Mouse (Mus musculus) forebrain, embryonic 14.5 days (tissue): Measurements from ENCODE around the gene Ankrd65. TPM values are rescaled to one million over a fixed set of nuclear protein-coding genes. Genes with fewer than 3 reads are reported as not detected.

Experiments used
- ATAC-seq: fragments of 200-750 bp; cut with Nextera tagmentation; 2 replicates; pipeline ENCODE4 v1.8.0; 2017; ENCODE audit warnings: mild to moderate bottlenecking, moderate library complexity
- DNase-seq: peaks from one replicate; pipeline ENCODE4 v3.0.0-alpha.2; 2015; ENCODE audit warnings: low spot score
- H3K27ac ChIP-seq: fragments of 300-500 bp; sonication (generic); 2 replicates; pipeline ENCODE4 v1.5.1; 2014; ENCODE audit warnings: low read depth, mild to moderate bottlenecking, control low read depth, low read length, moderate library complexity
- H3K27me3 ChIP-seq: fragments of 300-500 bp; sonication (generic); replicated peaks from 2 replicates; pipeline ENCODE4 v1.6.1; 2014; ENCODE audit warnings: low read length, control low read depth, mixed read lengths; ENCODE audit not compliant: control insufficient read depth, insufficient read depth
- H3K36me3 ChIP-seq: fragments of 300-500 bp; sonication (generic); 2 replicates; pipeline ENCODE4 v1.6.1; 2014; ENCODE audit warnings: low read length, control low read depth; ENCODE audit not compliant: control insufficient read depth, insufficient read depth
- H3K4me1 ChIP-seq: fragments of 300-500 bp; sonication (generic); 2 replicates; pipeline ENCODE4 v1.6.1; 2014; ENCODE audit warnings: antibody characterized with exemption, low read length, control low read depth; ENCODE audit not compliant: control insufficient read depth, insufficient read depth
- H3K4me2 ChIP-seq: fragments of 300-500 bp; sonication (generic); 2 replicates; pipeline ENCODE4 v1.6.1; 2014; ENCODE audit warnings: mild to moderate bottlenecking, control low read depth, low read length
- H3K4me3 ChIP-seq: fragments of 300-500 bp; sonication (generic); 2 replicates; pipeline ENCODE4 v1.5.1; 2014; ENCODE audit warnings: low read depth, low read length, control low read depth
- H3K9ac ChIP-seq: fragments of 300-500 bp; sonication (generic); 2 replicates; pipeline ENCODE4 v1.6.1; 2014; ENCODE audit warnings: mild to moderate bottlenecking, low read length, control low read depth, moderate library complexity
- H3K9me3 ChIP-seq: fragments of 300-500 bp; sonication (generic); replicated peaks from 2 replicates; pipeline ENCODE4 v1.6.1; 2016; ENCODE audit warnings: low read length, control low read depth, mixed read lengths; ENCODE audit not compliant: control insufficient read depth
- WGBS: fragments of 180-500 bp; shearing (Covaris S2); extraction: QIAGEN DNeasy Blood & Tissue Kit; methylation state at CpG from one replicate; pipeline ENCODE4 v1.1.7; 2014; 5-methylcytosine and 5-hydroxymethylcytosine counted together
- polyA plus RNA-seq: library from polyadenylated mRNA; unstranded; fragments of >200 nt; fragmentation: Nextera tagmentation; extraction: Ambion mirVana; gene quantifications from 2 replicates; pipeline ENCODE4 v1.2.1, GENCODE M21; 2014

Gene Ankrd65
- polyA plus RNA-seq, 1 experiment from 2014 or later = not detected

DNA sequence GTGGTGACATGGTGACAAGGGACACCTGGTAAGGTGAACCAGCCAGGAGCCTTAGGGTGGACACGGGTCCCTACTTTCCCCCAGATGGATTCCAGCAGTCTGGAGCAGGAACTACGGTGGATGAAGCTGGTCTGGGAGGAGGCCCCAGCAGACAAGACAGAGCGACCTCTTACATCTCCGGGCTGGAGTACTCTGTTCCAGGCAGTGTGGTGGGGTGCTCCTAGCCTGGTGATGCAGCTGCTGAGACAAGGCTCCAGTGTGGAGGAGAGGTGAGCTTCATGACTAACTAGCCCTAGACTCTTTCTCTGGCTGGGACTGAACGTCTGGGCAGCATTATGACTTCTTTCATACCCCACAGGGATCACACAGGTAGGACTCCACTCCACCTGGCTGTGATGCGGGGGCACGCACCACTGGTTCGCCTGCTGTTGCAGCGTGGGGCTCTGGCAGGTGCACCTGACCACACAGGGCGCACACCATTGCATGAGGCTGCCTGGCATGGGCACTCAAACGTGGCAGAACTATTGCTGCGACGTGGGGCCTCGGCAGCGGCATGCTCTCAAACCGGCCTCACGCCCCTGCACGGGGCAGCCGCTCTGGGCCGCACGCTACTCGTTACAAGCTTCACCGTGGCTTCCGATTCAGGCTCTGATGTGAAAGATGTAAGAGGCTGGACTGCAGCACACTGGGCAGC lies 1.1 kb downstream of the Ankrd65 start:
- Histone ChIP-seq H3K4me2 (no peak overlapping the region), H3K36me3 (no peaks in the 10 kb centered on the region), H3K9ac (no peak overlapping the region), H3K27ac (no peak overlapping the region), H3K27me3 (no peaks in the 10 kb centered on the region), H3K4me3 (no peak overlapping the region), H3K9me3 (no peaks in the 10 kb centered on the region), H3K4me1 (no peaks in the 10 kb centered on the region)
- DNase-seq = no peak
- 76% methylated on average over 24 of the region's 24 CpGs for WGBS
- ATAC-seq = no peak

DNA sequence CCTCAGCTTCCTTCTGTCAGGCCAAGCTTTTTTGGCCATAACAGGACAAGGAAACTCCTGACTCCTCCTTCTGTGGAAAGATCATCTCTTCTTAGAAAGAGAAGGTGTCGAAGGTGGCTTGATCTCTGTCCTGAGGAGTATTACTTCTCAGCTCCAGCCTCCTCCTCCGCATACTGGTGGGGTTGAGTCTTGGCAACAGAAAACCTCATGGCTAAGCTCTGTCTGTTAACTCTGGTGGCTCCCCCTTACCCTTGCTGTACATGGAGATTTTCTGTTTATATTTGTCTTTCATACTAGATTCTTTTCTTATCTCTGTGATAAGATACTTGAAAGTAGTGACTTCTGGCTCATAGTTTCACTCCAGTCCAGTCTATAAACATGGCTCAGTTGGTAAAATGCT lies 3.5 kb downstream of the Ankrd65 start:
- Histone ChIP-seq H3K9ac (no peak overlapping the region), H3K9me3 (no peaks in the 10 kb centered on the region), H3K27me3 (no peaks in the 10 kb centered on the region), H3K4me1 (no peaks in the 10 kb centered on the region), H3K36me3 (no peaks in the 10 kb centered on the region), H3K4me3 (no peak overlapping the region), H3K27ac (no peak overlapping the region), H3K4me2 (no peak overlapping the region)
- ATAC-seq (no peak), DNase-seq (no peak)
- WGBS = 86% methylated on average over 2 of the region's 2 CpGs

DNA sequence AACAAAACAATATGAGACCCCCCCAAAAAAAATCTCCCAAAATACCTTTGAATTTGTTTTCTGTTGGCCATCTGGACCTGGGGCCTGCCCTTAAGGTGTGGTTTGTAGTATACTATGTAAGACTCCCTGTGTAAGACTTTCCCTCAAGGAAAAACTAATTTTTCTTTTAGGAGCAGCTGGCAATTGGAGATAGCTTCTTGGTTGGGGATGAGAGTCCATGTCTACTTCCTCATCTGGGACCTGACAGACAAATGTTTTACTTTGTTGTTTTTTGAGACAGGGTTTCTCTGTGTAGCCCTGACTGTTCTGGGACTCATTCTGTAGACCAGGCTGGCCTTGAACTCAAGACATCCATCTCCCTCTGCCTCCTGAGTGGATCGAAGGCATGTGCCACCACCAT lies 11.8 kb downstream of the Ankrd65 start:
- DNase-seq (no peak), ATAC-seq (no peak)
- WGBS = 100% methylated on average over 1 of the region's 1 CpGs
- Histone ChIP-seq H3K4me1 (peaks cover 11% of the 10 kb centered on the region), H3K27ac (no peak overlapping the region), H3K4me3 (no peak overlapping the region), H3K4me2 (no peak overlapping the region), H3K27me3 (no peaks in the 10 kb centered on the region), H3K9ac (no peak overlapping the region), H3K9me3 (no peaks in the 10 kb centered on the region), H3K36me3 (peaks cover 14% of the 10 kb centered on the region)

DNA sequence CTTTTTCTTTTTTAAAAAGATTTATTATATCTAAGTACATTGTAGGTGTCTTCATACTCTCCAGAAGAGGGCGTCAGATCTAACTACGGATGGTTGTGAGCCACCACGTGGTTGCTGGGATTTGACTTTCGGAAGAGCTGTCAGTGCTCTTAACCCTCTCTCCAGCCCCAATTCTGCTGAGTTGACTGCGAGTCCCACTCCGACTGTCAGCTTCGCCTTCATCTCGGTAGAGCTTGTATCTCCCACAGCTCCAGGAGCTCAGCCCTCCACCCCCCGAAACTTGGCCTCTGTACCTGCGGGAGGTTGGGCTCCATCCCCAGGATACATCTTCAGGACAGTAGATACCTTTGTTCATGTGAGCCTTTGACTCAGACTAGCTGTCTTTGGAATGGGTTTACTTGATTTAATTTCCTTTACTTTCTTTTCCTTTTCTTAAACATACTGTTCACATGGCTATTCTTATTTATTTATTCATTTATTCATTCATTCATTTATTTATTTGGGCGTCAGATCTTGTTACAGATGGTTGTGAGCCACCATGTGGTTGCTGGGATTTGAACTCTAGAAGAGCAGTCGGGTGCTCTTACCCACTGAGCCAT lies 12.6 kb downstream of the Ankrd65 start, which contains the start of gene Mrpl20:
Gene Mrpl20, plus strand, starts transcription at position 138 of the 599 bp plus-strand sequence.
- peak within 1 kb of the TSS; percentile 86 for H3K9ac ChIP-seq
- WGBS = 7% methylated on average over 12 of the region's 12 CpGs
- H3K27ac ChIP-seq = peak within 1 kb of the TSS; percentile 57
- ATAC-seq = peak; percentile 1; the same call in 1 of the 2 replicates
- peaks cover 22% of the 10 kb centered on the region for H3K36me3 ChIP-seq
- H3K27me3 ChIP-seq = no peaks in the 10 kb centered on the region
- H3K4me3 ChIP-seq = peak within 1 kb of the TSS; percentile 83
- peak within 1 kb of the TSS; percentile 83 for H3K4me2 ChIP-seq
- peaks cover 11% of the 10 kb centered on the region for H3K4me1 ChIP-seq
- no peaks in the 10 kb centered on the region for H3K9me3 ChIP-seq
- DNase-seq = peak; percentile 32

DNA sequence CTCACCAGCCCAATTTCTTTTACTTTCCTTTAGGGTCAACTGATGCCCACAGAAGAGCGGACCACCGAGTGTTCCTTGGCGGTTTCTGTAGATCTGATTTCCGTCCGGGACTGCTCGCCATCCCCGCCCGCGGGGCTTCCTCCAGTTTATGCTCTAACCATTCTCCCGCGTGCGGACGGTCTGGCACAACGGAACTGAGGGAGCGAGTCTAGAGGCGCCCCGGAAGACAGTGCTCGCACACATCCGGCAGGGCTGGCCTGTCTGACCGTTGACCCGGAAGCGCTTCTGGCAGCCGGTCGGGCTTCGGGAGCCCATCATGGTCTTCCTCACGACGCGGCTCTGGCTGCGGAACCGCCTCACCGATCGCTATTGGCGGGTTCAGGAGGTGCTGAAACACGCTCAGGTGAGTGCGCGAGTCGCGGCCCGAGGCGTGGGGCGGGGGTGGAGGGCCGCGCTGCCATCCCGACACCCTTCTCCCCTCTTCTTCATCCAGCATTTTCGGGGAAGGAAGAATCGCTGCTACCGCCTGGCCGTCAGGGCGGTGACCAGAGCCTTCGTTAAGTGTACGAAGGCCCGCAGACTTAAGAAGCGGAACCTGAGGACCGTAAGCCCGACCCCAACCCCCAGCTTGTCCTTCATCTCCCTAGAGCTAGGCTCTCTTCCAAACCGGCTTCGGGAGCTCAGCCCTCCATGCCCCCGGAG lies 13.3 kb downstream of the Ankrd65 start:
- Histone ChIP-seq H3K9me3 (no peaks in the 10 kb centered on the region), H3K27me3 (no peaks in the 10 kb centered on the region), H3K4me3 (peak overlapping the region; percentile 83), H3K27ac (peak overlapping the region; percentile 57), H3K36me3 (peaks cover 29% of the 10 kb centered on the region), H3K4me1 (peaks cover 11% of the 10 kb centered on the region), H3K9ac (peak overlapping the region; percentile 86), H3K4me2 (peak overlapping the region; percentile 83)
- WGBS = under 1% methylated on average over 57 of the region's 58 CpGs
- peak; percentile 98 for ATAC-seq
- DNase-seq = peak; percentile 96

DNA sequence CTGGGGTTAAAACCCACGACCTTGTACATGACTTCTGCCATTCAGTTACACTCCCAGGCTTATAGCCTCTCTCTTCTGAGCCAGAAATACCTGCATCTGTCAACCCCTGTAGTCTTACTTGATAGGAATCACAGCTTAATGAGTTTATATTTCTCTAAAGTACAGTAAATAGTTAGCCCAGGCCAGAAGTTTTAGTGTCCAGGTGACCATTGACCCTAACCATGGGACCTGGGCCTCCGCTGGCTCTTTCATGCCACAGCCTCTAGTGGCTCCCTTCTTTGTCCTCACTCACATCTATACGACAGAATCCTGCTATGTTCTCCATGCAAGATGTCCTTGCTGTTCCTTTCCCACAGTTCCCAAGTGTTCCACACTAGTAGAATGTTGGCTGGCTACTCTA lies 17.6 kb downstream of the Ankrd65 start:
- H3K27me3 ChIP-seq = no peaks in the 10 kb centered on the region
- H3K9me3 ChIP-seq = no peaks in the 10 kb centered on the region
- H3K4me1 ChIP-seq = peaks cover 13% of the 10 kb centered on the region
- no peak for DNase-seq
- WGBS = 88% methylated on average over 3 of the region's 3 CpGs
- H3K4me2 ChIP-seq = no peak overlapping the region
- H3K4me3 ChIP-seq = no peak overlapping the region
- no peak overlapping the region for H3K27ac ChIP-seq
- no peak for ATAC-seq
- H3K9ac ChIP-seq = no peak overlapping the region
- H3K36me3 ChIP-seq = peaks cover 54% of the 10 kb centered on the region

DNA sequence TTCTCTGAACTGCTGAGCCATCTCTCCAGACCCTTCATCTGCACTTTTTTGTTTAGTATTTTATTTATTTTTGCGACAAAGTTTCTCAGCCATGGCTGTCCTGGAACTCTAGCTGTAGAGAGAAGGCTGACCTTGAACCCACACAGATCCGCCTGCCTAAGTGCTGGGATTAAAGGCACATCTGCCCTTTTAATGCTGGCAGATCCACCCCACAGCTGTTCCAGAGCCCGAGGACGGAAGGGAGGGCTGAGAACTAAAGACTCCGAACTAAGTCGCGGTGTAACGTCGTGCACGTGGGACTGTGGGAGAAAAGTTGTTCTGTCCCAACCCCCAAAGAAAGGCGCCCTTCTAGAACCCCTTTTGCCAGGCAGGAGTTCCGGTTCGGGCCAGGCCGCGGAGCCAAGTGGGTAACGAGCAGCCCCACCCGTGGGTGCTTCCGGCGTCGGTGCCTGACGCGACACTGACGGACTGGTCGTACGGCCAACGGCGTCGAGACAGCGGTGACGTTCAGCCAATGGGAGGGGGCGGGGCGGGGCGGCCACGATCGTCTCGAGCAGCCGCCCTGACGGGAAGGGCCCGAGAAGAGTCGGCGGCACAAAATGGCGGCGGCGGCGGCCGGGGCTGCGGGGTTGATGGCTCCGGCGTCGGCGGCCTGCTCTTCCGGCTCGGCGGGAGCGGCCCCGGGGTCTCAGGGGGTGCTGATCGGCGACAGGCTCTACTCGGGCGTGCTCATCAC lies 21.9 kb downstream of the Ankrd65 start, which contains the start of gene Ccnl2:
Gene Ccnl2, plus strand, starts transcription at position 561 of the 736 bp plus-strand sequence.
- Histone ChIP-seq H3K9ac (peak within 1 kb of the TSS; percentile 100), H3K36me3 (peaks cover 77% of the 10 kb centered on the region), H3K4me2 (peak within 1 kb of the TSS; percentile 93), H3K4me3 (peak within 1 kb of the TSS; percentile 100), H3K27me3 (no peaks in the 10 kb centered on the region), H3K27ac (peak within 1 kb of the TSS; percentile 86), H3K4me1 (peaks cover 16% of the 10 kb centered on the region), H3K9me3 (no peaks in the 10 kb centered on the region)
- ATAC-seq (peak; percentile 99), DNase-seq (peak; percentile 98)
- WGBS = 1% methylated on average over 59 of the region's 60 CpGs

DNA sequence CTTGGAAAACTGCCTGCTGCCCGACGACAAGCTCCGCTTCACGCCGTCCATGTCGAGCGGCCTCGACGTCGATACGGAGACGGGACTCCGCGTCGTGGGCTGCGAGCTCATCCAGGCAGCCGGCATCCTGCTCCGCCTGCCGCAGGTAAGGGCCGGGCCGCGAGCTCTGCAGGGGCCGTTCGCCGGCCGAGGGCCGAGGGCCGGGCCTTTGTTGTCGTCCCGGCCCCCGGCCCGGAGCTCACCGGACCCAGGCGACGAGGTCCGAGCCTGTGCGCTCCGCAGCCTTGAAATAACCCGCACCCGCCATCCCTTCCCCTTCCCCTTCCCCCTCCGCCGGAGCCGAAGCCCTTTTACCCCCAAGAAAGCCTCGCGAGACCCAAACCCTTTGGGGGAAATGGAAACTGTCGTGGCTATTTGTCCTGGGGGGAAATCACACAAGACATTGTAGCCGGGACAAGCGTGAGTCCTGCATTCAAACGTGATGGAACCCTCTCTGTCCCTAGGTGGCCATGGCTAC lies 22.5 kb downstream of the Ankrd65 start:
- peak overlapping the region; percentile 100 for H3K9ac ChIP-seq
- peak overlapping the region; percentile 100 for H3K4me3 ChIP-seq
- under 1% methylated on average over 42 of the region's 49 CpGs for WGBS
- H3K36me3 ChIP-seq = peaks cover 77% of the 10 kb centered on the region
- H3K4me1 ChIP-seq = peaks cover 16% of the 10 kb centered on the region
- ATAC-seq = peak; percentile 42; the same call in 1 of the 2 replicates
- H3K9me3 ChIP-seq = no peaks in the 10 kb centered on the region
- DNase-seq = peak; percentile 41
- no peaks in the 10 kb centered on the region for H3K27me3 ChIP-seq
- peak overlapping the region; percentile 86 for H3K27ac ChIP-seq
- peak overlapping the region; percentile 93 for H3K4me2 ChIP-seq
